21 mouse cellular contexts compared by ENCODE assay signal in genomic region chr5:117374372-117375049, GRCm38 (mm10). TPM values are rescaled to one million over a fixed set of nuclear protein-coding genes. Genes with fewer than 3 reads are reported as not detected.
DNase-seq lines count a peak whose midpoint lies in the region; ATAC-seq lines count a peak whose summit lies in the region.
"Had no signal": no experiment of that assay in that cellular context is flagged by ENCODE, and none has a peak within 500 bp of the region (broad histone marks: within the 10 kb centered on the region; RNA-seq: fewer than 3 reads in every experiment).

No protein-coding gene starts in this region.

- no peaks in the 10 kb centered on the region for H3K9me3 ChIP-seq in embryonic facial prominence, embryonic 11.5 days (replicated peaks; ENCODE audit: control insufficient read depth, low read length)
- H3K9me3 ChIP-seq in embryonic facial prominence, embryonic 10.5 days: no peaks in the 10 kb centered on the region
- no peaks in the 10 kb centered on the region for H3K9me3 ChIP-seq in limb, embryonic 12.5 days
- no peaks in the 10 kb centered on the region for H3K9me3 ChIP-seq in limb, embryonic 10.5 days (replicated peaks)
- H3K9me3 ChIP-seq: forebrain, embryonic 10.5 days; hindbrain, embryonic 13.5 days; limb, embryonic 15.5 days; midbrain, embryonic 10.5 days; neural tube, embryonic 13.5 days; stomach, embryonic 15.5 days had no signal

- 0 out of 2 replicates have a peak, but pooled peaks have one; percentile 19 for ATAC-seq in embryonic facial prominence, embryonic 11.5 days (replicated peaks; ENCODE audit: insufficient number of reproducible peaks, low FRiP score, low TSS enrichment, low read depth)
- ATAC-seq in limb, embryonic 12.5 days (ENCODE audit: insufficient number of reproducible peaks, insufficient read depth, low FRiP score, low TSS enrichment, low read depth): no peak
- ATAC-seq: CD4-positive, CD25-positive, alpha-beta regulatory T cell, adult 4 months had no signal

- H3K27ac ChIP-seq in embryonic facial prominence, embryonic 11.5 days (replicated peaks; ENCODE audit: low read depth, low read length): no peak overlapping the region
- H3K27ac ChIP-seq in embryonic facial prominence, embryonic 10.5 days (replicated peaks): no peak overlapping the region
- peak overlapping the region; percentile 59 for H3K27ac ChIP-seq in limb, embryonic 12.5 days
- H3K27ac ChIP-seq in limb, embryonic 10.5 days: no peak overlapping the region
- H3K27ac ChIP-seq: forebrain, embryonic 10.5 days; hindbrain, embryonic 13.5 days; limb, embryonic 15.5 days; midbrain, embryonic 10.5 days; neural tube, embryonic 13.5 days; stomach, embryonic 15.5 days had no signal

- DNase-seq in embryonic facial prominence, embryonic 11.5 days (ENCODE audit: low spot score): no peak
- no peak for DNase-seq in embryonic facial prominence, embryonic 10.5 days (ENCODE audit: low spot score)
- no peak for DNase-seq in limb, embryonic 10.5 days (ENCODE audit: low spot score)
- peak; percentile 35 to 54 for DNase-seq in right cerebral cortex, postnatal 36 days (ENCODE audit: low spot score in 2 of 2)
- DNase-seq in right cerebral cortex, adult 2 months (ENCODE audit: low spot score in 2 of 2): no peak
- DNase-seq in spleen, postnatal 36 days (ENCODE audit: low spot score in 2 of 2): no peak
- DNase-seq in urinary bladder, postnatal 4 days (ENCODE audit: low spot score in 2 of 2): no peak
- DNase-seq: adrenal gland, adult 8-10 months; cerebellum, adult 18-20 months; heart, postnatal 14 days; kidney, postnatal 4 days; lung, postnatal 10 days had no signal

- no peaks in the 10 kb centered on the region for H3K4me1 ChIP-seq in embryonic facial prominence, embryonic 11.5 days (ENCODE audit: control insufficient read depth, insufficient read depth, low read length)
- H3K4me1 ChIP-seq in embryonic facial prominence, embryonic 10.5 days: 0 out of 2 replicates have a peak, but pooled peaks cover 2% of the 10 kb centered on the region
- H3K4me1 ChIP-seq in limb, embryonic 12.5 days (replicated peaks): peaks cover 27% of the 10 kb centered on the region
- 0 out of 2 replicates have a peak, but pooled peaks cover 4% of the 10 kb centered on the region for H3K4me1 ChIP-seq in limb, embryonic 10.5 days
- H3K4me1 ChIP-seq: forebrain, embryonic 10.5 days; hindbrain, embryonic 13.5 days; midbrain, embryonic 10.5 days; neural tube, embryonic 13.5 days; stomach, embryonic 15.5 days had no signal

- H3K27me3 ChIP-seq in embryonic facial prominence, embryonic 11.5 days (ENCODE audit: control insufficient read depth, insufficient read depth, low read length): no peaks in the 10 kb centered on the region
- no peaks in the 10 kb centered on the region for H3K27me3 ChIP-seq in embryonic facial prominence, embryonic 10.5 days (replicated peaks; ENCODE audit: low read depth, poor library complexity, severe bottlenecking)
- H3K27me3 ChIP-seq in limb, embryonic 12.5 days: no peaks in the 10 kb centered on the region
- H3K27me3 ChIP-seq in limb, embryonic 10.5 days (ENCODE audit: low read depth, poor library complexity, severe bottlenecking): no peaks in the 10 kb centered on the region
- H3K27me3 ChIP-seq: hindbrain, embryonic 13.5 days; limb, embryonic 15.5 days; neural tube, embryonic 13.5 days; stomach, embryonic 15.5 days had no signal

- H3K4me3 ChIP-seq in embryonic facial prominence, embryonic 11.5 days (ENCODE audit: low read depth, low read length): no peak overlapping the region
- no peak overlapping the region for H3K4me3 ChIP-seq in embryonic facial prominence, embryonic 10.5 days
- no peak overlapping the region for H3K4me3 ChIP-seq in limb, embryonic 12.5 days (replicated peaks)
- H3K4me3 ChIP-seq in limb, embryonic 10.5 days: no peak overlapping the region
- H3K4me3 ChIP-seq: forebrain, embryonic 10.5 days; hindbrain, embryonic 13.5 days; limb, embryonic 15.5 days; midbrain, embryonic 10.5 days; neural tube, embryonic 13.5 days; stomach, embryonic 15.5 days had no signal

- WGBS in embryonic facial prominence, embryonic 11.5 days: 89% methylated on average over 7 of the region's 7 CpGs
- WGBS in embryonic facial prominence, embryonic 10.5 days: 91% methylated on average over 7 of the region's 7 CpGs
- WGBS in limb, embryonic 12.5 days: 82% methylated on average over 7 of the region's 7 CpGs
- WGBS in limb, embryonic 10.5 days: 96% methylated on average over 7 of the region's 7 CpGs

- H3K4me2 ChIP-seq in embryonic facial prominence, embryonic 11.5 days (ENCODE audit: low read depth, low read length): no peak overlapping the region
- H3K4me2 ChIP-seq in limb, embryonic 12.5 days: no peak overlapping the region
- H3K4me2 ChIP-seq: heart, embryonic 11.5 days; hindbrain, embryonic 13.5 days; limb, embryonic 15.5 days; neural tube, embryonic 13.5 days; stomach, embryonic 15.5 days had no signal

- H3K9ac ChIP-seq in embryonic facial prominence, embryonic 11.5 days (replicated peaks; ENCODE audit: low read length): no peak overlapping the region
- no peak overlapping the region for H3K9ac ChIP-seq in limb, embryonic 12.5 days (replicated peaks)
- H3K9ac ChIP-seq: hindbrain, embryonic 13.5 days; limb, embryonic 15.5 days; neural tube, embryonic 13.5 days; stomach, embryonic 15.5 days had no signal

- peaks cover 4% of the 10 kb centered on the region for H3K36me3 ChIP-seq in embryonic facial prominence, embryonic 11.5 days (replicated peaks; ENCODE audit: control insufficient read depth, insufficient read depth, low read depth, low read length)
- H3K36me3 ChIP-seq in embryonic facial prominence, embryonic 10.5 days (replicated peaks): peaks cover 99% of the 10 kb centered on the region
- peaks cover 88% of the 10 kb centered on the region for H3K36me3 ChIP-seq in limb, embryonic 12.5 days
- H3K36me3 ChIP-seq in limb, embryonic 10.5 days: peaks cover 96% of the 10 kb centered on the region

RNA-seq across cellular contexts. Expression of gene Rfc5, which starts 14.3 kb away (rescaled TPM):
- 105 and 115 TPM in 2 replicates for polyA plus RNA-seq in embryonic facial prominence, embryonic 11.5 days (2014; fragmentation: Nextera tagmentation; extraction: Ambion mirVana)
- 135 TPM in 2 replicates for polyA plus RNA-seq in embryonic facial prominence, embryonic 10.5 days (2016; fragmentation: Nextera tagmentation; extraction: Ambion mirVana)
- polyA plus RNA-seq in limb, embryonic 12.5 days (2016; fragmentation: Nextera tagmentation; extraction: Ambion mirVana): 105 TPM in 2 replicates
- 159 and 167 TPM in 2 replicates for polyA plus RNA-seq in limb, embryonic 10.5 days (2016; fragmentation: Nextera tagmentation; extraction: Ambion mirVana)

RNA-seq across cellular contexts. Expression of gene Wsb2, which starts 17.4 kb away (rescaled TPM):
- polyA plus RNA-seq in embryonic facial prominence, embryonic 11.5 days (2014; fragmentation: Nextera tagmentation; extraction: Ambion mirVana): 53.6 and 54.1 TPM in 2 replicates
- 42.0 and 47.3 TPM in 2 replicates for polyA plus RNA-seq in embryonic facial prominence, embryonic 10.5 days (2016; fragmentation: Nextera tagmentation; extraction: Ambion mirVana)
- 46.5 and 50.0 TPM in 2 replicates for polyA plus RNA-seq in limb, embryonic 12.5 days (2016; fragmentation: Nextera tagmentation; extraction: Ambion mirVana)
- polyA plus RNA-seq in limb, embryonic 10.5 days (2016; fragmentation: Nextera tagmentation; extraction: Ambion mirVana): 37.2 and 41.7 TPM in 2 replicates

RNA-seq across cellular contexts. Expression of gene Ksr2, which starts 39.3 kb away (rescaled TPM):
- 0.35 and 0.38 TPM in 2 replicates for polyA plus RNA-seq in embryonic facial prominence, embryonic 11.5 days (2014; fragmentation: Nextera tagmentation; extraction: Ambion mirVana)
- polyA plus RNA-seq in embryonic facial prominence, embryonic 10.5 days (2016; fragmentation: Nextera tagmentation; extraction: Ambion mirVana): 0.24 and 0.32 TPM in 2 replicates
- polyA plus RNA-seq in limb, embryonic 12.5 days (2016; fragmentation: Nextera tagmentation; extraction: Ambion mirVana): 0.04 and 0.16 TPM in 2 replicates
- 0.01 TPM in 1 of 2 replicates, not detected in the other for polyA plus RNA-seq in limb, embryonic 10.5 days (2016; fragmentation: Nextera tagmentation; extraction: Ambion mirVana)

RNA-seq across cellular contexts. Expression of gene Vsig10, which starts 55.6 kb away (rescaled TPM):
- polyA plus RNA-seq in embryonic facial prominence, embryonic 11.5 days (2014; fragmentation: Nextera tagmentation; extraction: Ambion mirVana): 0.84 and 3.2 TPM in 2 replicates
- polyA plus RNA-seq in embryonic facial prominence, embryonic 10.5 days (2016; fragmentation: Nextera tagmentation; extraction: Ambion mirVana): 3.4 and 4.0 TPM in 2 replicates
- 5.2 and 6.4 TPM in 2 replicates for polyA plus RNA-seq in limb, embryonic 12.5 days (2016; fragmentation: Nextera tagmentation; extraction: Ambion mirVana)
- 3.1 and 4.4 TPM in 2 replicates for polyA plus RNA-seq in limb, embryonic 10.5 days (2016; fragmentation: Nextera tagmentation; extraction: Ambion mirVana)

Comparison
In these comparisons a context has a peak if more than half of its experiments do, and no peak if none do; other contexts are left out.
1. DNase-seq: peak in right cerebral cortex, postnatal 36 days (2 of 2); none in embryonic facial prominence, embryonic 11.5 days (single experiment), embryonic facial prominence, embryonic 10.5 days (single experiment), limb, embryonic 10.5 days (single experiment), right cerebral cortex, adult 2 months (0 of 2), spleen, postnatal 36 days (0 of 2) and urinary bladder, postnatal 4 days (0 of 2).